Mouse (Mus musculus) heart, postnatal 0 days (tissue): ENCODE data around the gene Pigr. TPM values are rescaled to one million over a fixed set of nuclear protein-coding genes. Genes with fewer than 3 reads are reported as not detected.

ENCODE experiments used
- ATAC-seq: fragments of 200-750 bp; cut with Nextera tagmentation; 2 replicates; pipeline ENCODE4 v1.8.0; 2017; ENCODE audit warnings: low read depth, moderate number of reproducible peaks, moderate library complexity; ENCODE audit not compliant: insufficient read depth
- DNase-seq: peaks from one replicate; pipeline ENCODE4 v3.0.0-alpha.2; 2016; ENCODE audit warnings: low spot score
- H3K27ac ChIP-seq: fragments of 300-500 bp; sonication (generic); 2 replicates; pipeline ENCODE4 v1.5.1; 2014; ENCODE audit warnings: low read depth, mild to moderate bottlenecking
- H3K27me3 ChIP-seq: fragments of 300-500 bp; sonication (generic); 2 replicates; pipeline ENCODE4 v1.6.1; 2014; ENCODE audit warnings: low read length, mixed read lengths; ENCODE audit not compliant: control insufficient read depth, insufficient read depth
- H3K36me3 ChIP-seq: fragments of 300-500 bp; sonication (generic); replicated peaks from 2 replicates; pipeline ENCODE4 v1.6.1; 2014; ENCODE audit warnings: low read length, mixed read lengths; ENCODE audit not compliant: control insufficient read depth, insufficient read depth
- H3K4me1 ChIP-seq: fragments of 300-500 bp; sonication (generic); 2 replicates; pipeline ENCODE4 v1.6.1; 2014; ENCODE audit warnings: antibody characterized with exemption; ENCODE audit not compliant: control insufficient read depth, insufficient read depth
- H3K4me2 ChIP-seq: fragments of 300-500 bp; sonication (generic); 2 replicates; pipeline ENCODE4 v1.6.1; 2014; ENCODE audit warnings: low read depth, mild to moderate bottlenecking, low read length, moderate library complexity
- H3K4me3 ChIP-seq: fragments of 300-500 bp; sonication (generic); 2 replicates; pipeline ENCODE4 v1.5.1; 2014; ENCODE audit warnings: low read depth, low read length
- H3K9ac ChIP-seq: fragments of 300-500 bp; sonication (generic); replicated peaks from 2 replicates; pipeline ENCODE4 v1.6.1; 2014; ENCODE audit warnings: low read depth, low read length, mixed read lengths
- H3K9me3 ChIP-seq: fragments of 300-500 bp; sonication (generic); replicated peaks from 2 replicates; pipeline ENCODE4 v1.6.1; 2016; ENCODE audit warnings: low read length; ENCODE audit not compliant: control insufficient read depth
- CTCF ChIP-seq: IDR thresholded peaks from 2 replicates; pipeline ENCODE4 v1.5.1; 2016; ENCODE audit warnings: antibody characterized with exemption, control low read depth, low read depth
- EP300 ChIP-seq: IDR thresholded peaks from 2 replicates; pipeline ENCODE4 v1.6.1; 2016; ENCODE audit warnings: antibody characterized with exemption, low read depth
- WGBS: fragments of 180-500 bp; shearing (Covaris S2); extraction: QIAGEN DNeasy Blood & Tissue Kit; methylation state at CpG from one replicate; pipeline ENCODE4 v1.1.7; 2014; 5-methylcytosine and 5-hydroxymethylcytosine counted together
- polyA plus RNA-seq: library from polyadenylated mRNA; unstranded; fragments of >200 nt; fragmentation: Nextera tagmentation; extraction: Ambion mirVana; gene quantifications from 2 replicates; pipeline ENCODE4 v1.2.1, GENCODE M21; 2015
- total RNA-seq: library from RNA; depleted of rRNA; stranded (reverse); fragments of >200 nt; gene quantifications from 2 replicates; pipeline ENCODE4 v1.2.3, GENCODE M21; 2014; ENCODE audit warnings: low replicate concordance

The Pigr gene
- total and polyA plus RNA-seq, 2 experiments from 2014 or later = 0.05 TPM; not detected in 1

DNA sequence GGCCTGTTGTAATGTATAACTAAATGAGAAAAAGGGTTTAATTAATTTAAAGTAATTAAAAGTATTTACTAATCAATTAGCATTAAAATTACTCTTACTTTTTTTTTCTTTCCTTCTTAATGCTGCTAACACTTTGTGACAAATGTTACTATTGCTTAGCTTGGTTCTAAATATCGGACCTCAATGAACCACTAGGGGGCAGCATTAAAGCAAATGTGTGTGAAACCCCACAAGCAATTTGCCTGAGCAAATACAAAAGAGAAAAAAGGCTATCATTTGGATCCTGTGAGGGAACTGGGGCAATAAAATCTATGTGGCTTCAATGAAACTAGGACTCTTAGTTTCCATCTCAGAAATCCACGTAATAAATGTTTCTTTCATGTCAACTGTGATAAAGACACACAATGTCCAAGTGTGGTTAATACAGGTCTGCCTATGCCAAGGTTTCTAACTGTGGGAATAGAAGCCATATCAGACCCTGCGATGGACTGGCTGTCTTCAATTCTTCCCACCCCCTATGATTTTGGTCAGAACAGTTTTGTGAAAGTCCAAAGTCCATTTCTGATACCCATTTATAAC is 50.5 kb downstream of the Pigr start:
- Histone ChIP-seq H3K27me3 (peaks cover 27% of the 10 kb centered on the region), H3K36me3 (no peaks in the 10 kb centered on the region), H3K9me3 (no peaks in the 10 kb centered on the region), H3K27ac (no peak overlapping the region), H3K4me3 (no peak overlapping the region), H3K4me1 (no peaks in the 10 kb centered on the region), H3K4me2 (no peak overlapping the region), H3K9ac (no peak overlapping the region)
- peak; percentile 76 for TF ChIP-seq CTCF
- TF ChIP-seq EP300 = no peak
- WGBS = 17% methylated on average over 3 of the region's 3 CpGs
- ATAC-seq = no peak
- peak; percentile 56 for DNase-seq

DNA sequence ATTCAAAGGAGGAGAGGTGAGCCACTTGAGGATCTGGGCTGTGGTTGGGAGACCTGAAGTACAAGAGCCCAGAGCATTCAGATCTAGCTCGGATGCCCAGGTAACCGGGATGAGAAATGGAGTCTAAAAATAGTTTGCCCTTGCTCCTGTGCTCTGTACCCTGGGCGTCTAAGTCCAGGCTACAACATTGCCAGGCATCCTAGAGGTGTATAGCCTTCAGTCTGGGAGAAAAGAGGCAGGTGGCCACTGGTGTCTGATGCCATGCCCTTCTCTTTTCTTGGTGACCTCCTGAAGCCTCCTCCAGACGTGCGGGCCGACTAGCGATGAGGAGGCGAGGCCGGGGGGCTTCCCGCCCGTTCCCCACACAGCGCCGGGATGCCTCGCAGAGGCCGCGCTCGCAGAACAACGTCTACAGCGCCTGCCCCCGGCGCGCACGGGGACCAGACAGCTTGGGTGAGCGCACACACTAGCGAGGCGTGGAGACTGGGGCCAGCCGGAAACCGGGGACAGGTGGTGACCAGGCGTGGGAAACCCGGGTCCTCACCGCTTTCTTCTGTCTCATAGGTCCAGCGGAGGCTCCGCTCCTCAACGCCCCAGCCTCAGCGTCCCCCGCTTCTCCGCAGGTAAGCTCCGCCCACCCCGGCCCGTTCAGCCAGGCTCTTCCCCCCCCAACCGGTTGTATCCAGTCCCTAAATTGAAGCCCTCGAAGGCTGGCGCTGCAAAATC is 51.6 kb downstream of the Pigr start:
- H3K9ac ChIP-seq = no peak overlapping the region
- H3K27me3 ChIP-seq = peaks cover 27% of the 10 kb centered on the region
- ATAC-seq (no peak), DNase-seq (no peak)
- H3K9me3 ChIP-seq = no peaks in the 10 kb centered on the region
- peak overlapping the region; percentile 44 for H3K4me3 ChIP-seq
- H3K27ac ChIP-seq = no peak overlapping the region
- peak overlapping the region; percentile 65 for H3K4me2 ChIP-seq
- TF ChIP-seq EP300 (no peak), CTCF (no peak)
- H3K36me3 ChIP-seq = no peaks in the 10 kb centered on the region
- H3K4me1 ChIP-seq = no peaks in the 10 kb centered on the region
- WGBS = 2% methylated on average over 43 of the region's 43 CpGs

DNA sequence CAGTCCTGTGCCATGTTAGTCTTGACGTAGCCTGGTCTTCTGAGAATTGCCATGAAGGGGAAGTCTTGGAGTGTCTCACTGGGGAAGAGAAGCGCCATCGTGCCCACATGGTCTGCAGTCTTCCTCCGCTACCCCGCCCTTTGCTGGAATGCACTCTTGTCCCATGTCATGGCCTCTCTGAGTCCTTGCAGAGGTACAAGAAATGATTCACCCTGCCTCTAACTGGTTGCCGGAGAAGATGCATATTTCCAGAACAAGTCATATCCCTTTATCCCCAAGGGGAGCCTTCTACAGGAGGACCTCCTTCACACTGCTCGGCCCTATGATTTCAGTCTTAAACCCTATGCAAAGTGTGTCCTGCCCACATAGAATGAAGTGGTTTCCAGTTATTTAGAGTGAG is 53.4 kb downstream of the Pigr start:
- peaks cover 27% of the 10 kb centered on the region for H3K27me3 ChIP-seq
- no peak for ATAC-seq
- no peak overlapping the region for H3K4me3 ChIP-seq
- no peak overlapping the region for H3K9ac ChIP-seq
- TF ChIP-seq EP300 (no peak), CTCF (no peak)
- H3K27ac ChIP-seq = no peak overlapping the region
- no peak for DNase-seq
- no peaks in the 10 kb centered on the region for H3K9me3 ChIP-seq
- no peak overlapping the region for H3K4me2 ChIP-seq
- H3K36me3 ChIP-seq = no peaks in the 10 kb centered on the region
- WGBS = 87% methylated on average over 7 of the region's 7 CpGs
- H3K4me1 ChIP-seq = no peaks in the 10 kb centered on the region

DNA sequence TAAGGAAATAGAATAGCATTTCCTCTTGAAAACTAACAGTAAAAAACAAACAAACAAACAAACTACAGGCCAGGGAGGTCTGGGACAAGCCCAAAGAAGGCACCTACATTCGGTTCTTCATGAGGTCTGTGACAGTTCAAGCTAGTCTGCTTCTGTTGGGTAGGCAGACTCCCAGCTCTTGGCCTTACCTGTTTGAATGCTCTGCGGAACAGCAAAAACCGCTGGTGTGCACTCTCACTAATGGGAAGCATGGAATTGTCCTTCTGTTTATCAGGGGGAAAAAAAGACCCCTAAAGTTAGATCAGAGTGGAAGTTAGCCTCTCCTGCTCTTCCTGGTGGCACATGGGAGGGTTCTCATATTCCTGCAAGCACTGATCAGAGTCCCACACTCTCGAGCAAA is 56.7 kb downstream of the Pigr start:
- TF ChIP-seq CTCF = no peak
- no peak for TF ChIP-seq EP300
- no peak overlapping the region for H3K9ac ChIP-seq
- no peak for ATAC-seq
- 77% methylated on average over 4 of the region's 4 CpGs for WGBS
- H3K4me3 ChIP-seq = no peak overlapping the region
- H3K27ac ChIP-seq = no peak overlapping the region
- H3K9me3 ChIP-seq = no peaks in the 10 kb centered on the region
- no peak for DNase-seq
- no peaks in the 10 kb centered on the region for H3K4me1 ChIP-seq
- peaks cover 17% of the 10 kb centered on the region for H3K27me3 ChIP-seq
- H3K4me2 ChIP-seq = no peak overlapping the region
- H3K36me3 ChIP-seq = no peaks in the 10 kb centered on the region

DNA sequence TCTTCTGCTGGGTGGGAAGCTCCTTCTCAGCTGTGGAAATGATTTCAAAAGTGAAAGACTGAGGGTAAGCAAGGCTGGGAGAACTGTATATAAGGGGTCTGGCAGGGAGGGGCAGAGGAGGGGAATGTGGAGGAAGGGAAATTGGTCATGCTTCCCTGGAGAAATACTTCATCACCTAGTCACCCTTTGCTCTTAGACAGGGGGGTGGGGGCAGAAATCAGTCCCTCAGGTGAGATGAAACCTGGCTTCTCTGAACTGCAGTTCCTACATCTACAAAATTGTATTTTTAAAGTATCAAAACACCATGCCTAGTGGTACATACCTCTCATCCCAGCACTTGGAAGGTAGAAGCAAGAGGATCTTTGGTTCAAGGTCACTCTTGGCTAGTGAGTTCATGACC is 60.9 kb downstream of the Pigr start, which contains the start of gene Il24:
Il24 (minus strand) TSS at position 101 of the 400 bp plus-strand sequence.
- TF ChIP-seq CTCF (no peak), EP300 (no peak)
- Histone ChIP-seq H3K4me3 (no peak within 1 kb of the TSS), H3K4me1 (no peaks in the 10 kb centered on the region), H3K27ac (no peak within 1 kb of the TSS), H3K9ac (no peak within 1 kb of the TSS), H3K36me3 (no peaks in the 10 kb centered on the region), H3K27me3 (no peaks in the 10 kb centered on the region), H3K4me2 (no peak within 1 kb of the TSS), H3K9me3 (no peaks in the 10 kb centered on the region)
- DNase-seq (no peak), ATAC-seq (no peak)

DNA sequence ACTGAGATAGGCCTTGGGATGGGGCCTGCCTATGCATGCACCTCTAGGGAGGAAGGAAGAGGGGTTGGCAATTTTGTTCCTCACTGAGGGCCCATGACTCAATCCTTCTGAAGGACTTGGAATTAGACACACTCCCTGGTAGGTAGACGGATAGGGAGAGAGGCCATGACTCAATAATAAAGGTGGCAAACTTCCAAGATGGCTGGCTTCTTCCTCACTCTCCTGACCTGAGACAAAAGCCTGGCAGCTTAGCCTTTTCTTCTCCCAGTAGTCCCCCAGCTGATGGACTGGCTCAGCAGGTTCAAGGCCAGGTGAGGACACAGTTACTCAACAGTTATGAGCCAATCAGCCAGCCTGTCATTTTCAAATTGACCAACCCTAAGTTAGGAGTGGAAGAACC is 66.0 kb downstream of the Pigr start:
- ATAC-seq (no peak), DNase-seq (no peak)
- Histone ChIP-seq H3K27me3 (no peaks in the 10 kb centered on the region), H3K4me1 (no peaks in the 10 kb centered on the region), H3K9ac (no peak overlapping the region), H3K27ac (no peak overlapping the region), H3K36me3 (no peaks in the 10 kb centered on the region), H3K9me3 (no peaks in the 10 kb centered on the region), H3K4me3 (no peak overlapping the region), H3K4me2 (no peak overlapping the region)
- TF ChIP-seq EP300 (no peak), CTCF (no peak)
- WGBS = 56% methylated on average over 1 of the region's 1 CpGs
